Mouse (Mus musculus): Measurements from ENCODE around the gene Serpinh1. TPM values are rescaled to one million over a fixed set of nuclear protein-coding genes. Genes with fewer than 3 reads are reported as not detected.
"Not testable (repeated sequence)": the region's sequence is repeated elsewhere in the genome, so short reads cannot be mapped to it uniquely, and the experiment has no call there.

Serpinh1 gene
- total RNA-seq (2021): 10 to 100 TPM; 25.7 to 34.6 TPM

DNA sequence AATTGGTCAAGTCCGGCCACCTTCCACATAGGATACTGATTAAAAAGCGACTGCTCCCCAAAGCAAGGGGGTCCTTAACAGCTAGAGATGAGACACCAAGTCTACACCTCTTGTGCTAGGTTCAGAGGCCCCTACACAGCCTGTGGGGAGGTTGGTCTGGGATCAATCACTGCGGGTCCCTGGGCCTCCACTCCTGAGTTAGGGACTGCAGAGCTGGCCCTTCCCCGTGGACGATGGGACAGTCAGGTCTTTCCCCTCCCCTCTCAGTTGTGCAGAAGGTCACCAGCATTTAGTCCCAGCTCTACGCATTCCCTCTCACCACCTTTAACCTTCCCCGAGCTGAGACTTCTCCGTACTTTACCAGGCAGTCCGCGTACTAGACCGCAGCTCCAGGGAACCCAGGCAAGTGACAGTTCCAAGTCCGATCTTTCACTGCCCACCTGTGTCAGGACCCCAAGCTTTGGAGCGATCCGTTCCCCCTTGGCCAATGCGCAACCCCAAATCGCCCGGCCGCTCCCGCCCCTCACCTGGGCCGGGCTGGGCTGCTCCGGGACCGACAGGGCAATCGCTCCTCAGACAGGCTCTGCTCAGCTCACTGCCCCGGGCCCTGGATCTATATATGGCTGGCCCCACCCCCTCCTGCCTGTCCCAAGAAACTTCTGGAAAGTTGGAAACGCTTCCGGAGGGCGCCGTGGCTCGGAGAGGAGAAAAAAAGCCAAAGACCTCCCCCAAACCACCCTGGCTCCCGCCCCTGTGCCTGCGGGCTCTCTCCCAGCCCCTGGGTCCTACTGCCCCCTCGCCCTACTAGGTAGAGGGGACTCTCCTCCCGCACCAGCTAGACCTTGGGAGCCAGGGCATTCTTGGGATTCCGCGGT, at the start of gene Serpinh1:
TSS of gene Serpinh1 (minus strand) at position 714 of the 875 bp plus-strand sequence.
- DNase-seq: peak in 1 of 2 experiments; percentile 45

DNA sequence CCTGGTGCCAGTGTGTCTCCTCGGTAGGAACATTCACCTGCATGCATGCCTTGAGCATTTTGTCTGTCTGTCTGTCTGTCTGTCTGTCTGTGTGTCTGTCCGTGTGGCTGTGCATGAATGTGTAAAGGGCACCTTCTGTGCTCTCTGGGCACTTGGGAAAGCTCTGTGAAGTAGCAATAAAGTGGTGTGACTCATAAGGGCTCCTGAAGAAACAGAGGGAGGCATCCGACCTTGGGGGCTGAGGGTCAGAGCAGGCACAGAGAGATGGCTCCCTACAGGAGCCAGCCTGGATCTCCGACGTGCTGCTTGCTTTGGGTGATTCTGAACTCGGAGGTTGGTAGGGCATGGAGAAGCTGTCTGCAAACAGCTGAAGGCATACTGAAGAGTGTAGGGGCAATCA, 49.4 kb upstream of the Serpinh1 start:
- DNase-seq: no peak

DNA sequence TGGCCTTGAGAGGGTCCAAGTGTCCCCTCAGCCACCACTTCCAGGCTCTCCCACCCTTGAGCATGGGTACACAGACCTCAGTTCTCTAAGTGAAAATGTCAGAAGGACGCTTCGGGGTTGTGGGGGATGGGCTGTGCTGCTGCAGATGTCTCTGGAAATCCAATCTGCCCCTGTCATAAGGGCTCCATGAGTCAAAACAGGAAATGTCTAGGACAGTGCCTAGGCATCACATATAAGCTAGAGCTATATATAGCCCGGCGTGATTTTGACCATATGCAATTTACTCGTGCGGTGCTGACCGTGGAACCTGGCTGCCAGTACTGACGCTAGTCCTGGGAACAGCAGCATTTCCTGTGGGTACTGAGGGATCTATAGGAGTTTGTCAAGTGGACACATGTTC, 48.3 kb upstream of the Serpinh1 start:
- DNase-seq: no peak

DNA sequence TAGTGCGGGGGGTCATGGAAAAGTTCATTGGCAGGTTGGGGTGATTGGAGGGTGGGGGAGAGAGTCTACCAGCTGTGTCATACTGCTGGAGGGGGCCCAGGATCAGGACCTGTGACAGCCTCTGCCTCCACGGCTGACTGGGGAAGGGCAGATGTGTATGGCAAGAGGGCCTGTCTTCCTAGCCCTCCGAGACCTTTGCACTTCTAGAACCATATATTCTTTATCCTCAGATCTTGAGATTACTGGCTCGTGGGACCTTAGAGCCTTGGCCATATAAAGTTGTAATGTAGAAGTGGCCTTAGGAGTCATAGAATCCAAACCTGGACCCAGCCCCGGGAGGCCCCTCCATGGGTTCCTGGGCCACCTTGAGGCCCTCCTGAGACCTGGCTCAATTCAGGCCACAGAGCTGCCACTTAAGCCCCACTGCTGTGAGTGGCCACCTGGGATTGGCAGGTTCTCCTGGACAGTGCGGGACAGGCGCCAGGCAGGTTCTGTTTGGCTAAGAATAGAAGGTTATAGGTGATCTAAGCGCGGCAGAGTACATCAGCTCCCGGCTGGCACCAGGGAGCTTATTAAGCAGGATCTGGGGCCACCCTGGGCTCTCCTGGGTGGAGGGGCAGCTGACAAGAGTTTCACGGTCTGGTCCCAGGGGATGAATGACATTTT, 44.1 kb upstream of the Serpinh1 start:
- no peak for DNase-seq

DNA sequence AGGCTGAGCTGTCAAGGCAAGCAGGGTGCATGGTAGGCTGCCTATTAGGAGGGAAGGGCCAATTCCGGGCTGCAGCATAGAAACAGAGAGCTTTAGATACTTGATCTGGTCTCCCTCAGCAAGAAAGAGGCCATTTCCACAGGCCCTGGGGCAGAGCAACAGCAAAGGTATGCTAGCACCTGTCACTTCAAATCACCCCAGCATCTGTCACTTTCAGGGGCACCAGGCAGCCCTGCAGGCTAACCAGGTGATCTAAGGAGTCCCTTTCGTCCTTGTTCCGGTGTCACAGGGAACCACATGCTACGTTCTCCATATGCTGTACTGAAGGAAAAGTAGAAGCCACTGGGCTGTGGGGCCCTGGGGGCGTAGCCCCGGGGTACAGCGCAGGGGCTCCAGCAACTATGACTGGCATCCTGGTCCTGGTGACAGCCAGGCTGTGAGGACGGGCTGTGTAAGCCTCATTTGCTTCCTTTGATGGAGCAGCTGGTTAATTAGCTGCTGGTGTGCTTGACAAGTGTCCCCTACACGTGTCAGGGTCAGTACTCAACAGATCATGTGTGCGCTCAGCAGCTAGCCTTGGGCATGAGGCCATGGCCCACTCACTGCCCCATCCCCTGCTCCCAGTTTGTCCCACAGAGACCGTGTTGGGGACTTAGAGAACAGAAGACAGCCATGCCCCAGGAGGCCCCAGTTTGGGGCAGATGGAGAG, 43.0 kb upstream of the Serpinh1 start:
- no peak for DNase-seq

DNA sequence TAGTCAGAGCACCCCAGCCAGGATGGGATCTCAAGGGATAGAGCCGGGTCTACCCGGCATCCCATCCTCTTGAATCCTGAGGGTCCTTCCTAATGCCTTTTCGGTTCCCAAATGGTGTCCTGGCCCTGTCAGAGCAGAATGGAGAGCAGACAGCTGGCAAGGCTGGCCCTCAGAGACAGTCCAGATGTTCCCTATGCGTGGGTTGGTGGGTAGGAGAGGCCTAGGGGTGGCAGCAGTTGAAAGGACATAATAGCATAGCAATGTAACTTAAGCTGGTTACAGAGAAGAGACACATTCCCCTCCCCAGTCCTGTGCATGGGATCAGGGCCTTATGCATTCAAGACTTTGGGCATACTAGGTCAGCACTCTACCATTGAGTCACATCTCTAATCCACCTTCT, 42.3 kb upstream of the Serpinh1 start:
- DNase-seq: no peak

DNA sequence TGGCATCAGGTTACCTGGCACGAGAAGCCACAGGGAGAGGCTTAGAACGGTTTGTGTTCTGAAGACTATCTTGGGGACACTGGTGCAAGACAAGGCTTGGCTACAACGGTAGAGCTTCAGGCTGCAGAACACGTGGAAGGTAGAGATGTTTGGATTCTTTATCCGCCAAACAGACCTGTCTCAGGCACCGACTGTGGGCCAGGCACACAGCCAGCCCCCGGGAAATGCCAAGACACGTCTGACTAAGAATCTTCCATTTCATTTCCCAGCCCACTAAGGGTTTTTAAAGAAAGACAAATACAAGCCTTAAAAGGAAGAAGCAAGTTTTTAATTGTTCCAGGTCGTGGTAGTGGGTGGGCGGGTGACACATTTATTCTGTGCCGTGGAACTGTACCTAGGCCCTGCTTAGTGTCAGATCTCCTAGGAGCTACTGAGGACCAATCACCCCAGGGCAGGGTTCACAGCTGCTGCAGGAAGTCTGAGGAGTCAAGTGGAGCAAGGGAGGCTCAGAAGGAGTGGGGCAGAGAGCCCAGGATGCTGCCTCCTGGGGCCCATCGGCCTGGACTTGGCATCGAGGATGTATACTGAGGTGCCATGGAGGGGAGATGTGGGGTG, 40.8 kb upstream of the Serpinh1 start:
- DNase-seq: no peak

DNA sequence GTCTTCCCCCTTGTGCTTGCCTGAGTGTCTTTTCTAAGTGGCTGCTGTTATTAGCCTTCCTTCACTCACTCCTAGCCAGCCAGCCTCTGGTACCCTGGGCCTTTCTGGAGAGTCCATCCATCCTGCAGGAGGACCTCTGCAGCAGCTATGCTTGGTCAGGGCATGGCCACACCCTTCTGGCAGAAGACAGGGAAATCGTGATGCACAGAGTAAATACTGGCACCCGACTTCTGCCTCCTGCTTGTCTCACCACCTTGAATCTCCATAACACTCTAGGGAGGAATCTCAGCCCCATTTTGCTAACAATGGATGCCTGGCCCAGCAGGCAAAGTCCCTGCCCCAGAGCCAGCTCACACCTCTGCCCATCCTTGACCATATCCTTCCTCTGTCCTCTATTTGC, 39.7 kb upstream of the Serpinh1 start:
- no peak for DNase-seq

DNA sequence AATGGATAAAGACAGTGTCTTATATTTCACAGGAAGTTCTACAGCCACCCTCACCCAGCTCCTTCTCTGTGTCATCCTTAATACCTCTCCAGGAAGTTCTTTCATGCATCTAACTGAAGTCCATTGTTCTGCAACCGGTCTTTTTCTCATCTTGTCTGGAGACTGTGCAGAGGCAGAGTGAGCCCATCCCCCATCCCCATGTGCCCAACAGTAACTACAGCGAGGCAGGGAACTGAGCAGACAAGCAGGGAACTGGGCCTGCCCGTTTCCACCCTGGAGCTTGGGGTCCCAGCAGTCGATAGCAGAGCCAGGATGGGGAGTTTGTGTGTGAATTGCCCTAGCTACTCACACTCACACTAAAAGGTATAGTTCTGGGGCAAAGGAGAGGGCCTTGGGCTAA, 37.5 kb upstream of the Serpinh1 start:
- no peak for DNase-seq

DNA sequence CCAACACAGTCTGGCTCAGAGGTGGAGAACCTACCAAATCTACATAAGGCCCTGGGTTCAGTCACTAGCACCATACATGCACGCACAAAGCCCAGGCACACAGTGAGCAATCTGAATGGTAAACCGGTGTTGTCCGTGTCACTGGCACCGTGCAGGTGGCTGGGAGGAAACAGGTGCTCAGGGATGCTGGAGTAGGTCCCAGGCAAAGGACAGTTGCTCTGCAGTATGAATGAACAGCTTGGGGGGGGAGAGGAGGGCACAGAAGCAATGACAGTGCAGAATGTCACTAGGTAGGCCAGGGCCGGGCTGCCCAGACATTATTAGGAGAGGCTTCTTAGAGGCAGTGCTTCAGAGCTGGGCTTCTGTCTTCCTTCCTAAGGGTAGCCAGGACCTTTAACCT, 34.3 kb upstream of the Serpinh1 start:
- no peak for DNase-seq

DNA sequence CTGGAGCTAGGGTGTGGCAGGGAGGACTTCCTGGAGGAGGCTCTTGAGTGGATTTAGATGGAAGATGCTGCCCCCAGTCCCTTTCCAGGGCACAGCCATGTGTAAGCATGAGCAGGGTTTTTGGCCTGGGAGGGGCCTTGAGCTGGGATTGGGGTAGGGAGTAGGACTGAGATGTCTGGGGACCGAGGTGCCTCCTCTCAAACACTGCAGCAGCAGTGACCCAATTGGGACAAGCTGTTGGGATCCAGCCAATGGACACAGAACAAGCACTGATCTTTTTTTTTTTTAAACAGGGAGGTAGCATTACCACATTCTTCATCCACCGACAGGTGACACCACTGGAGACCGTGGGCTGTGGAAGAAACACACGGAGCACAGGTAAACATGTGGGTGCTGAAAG, 33.8 kb upstream of the Serpinh1 start:
- no peak for DNase-seq

DNA sequence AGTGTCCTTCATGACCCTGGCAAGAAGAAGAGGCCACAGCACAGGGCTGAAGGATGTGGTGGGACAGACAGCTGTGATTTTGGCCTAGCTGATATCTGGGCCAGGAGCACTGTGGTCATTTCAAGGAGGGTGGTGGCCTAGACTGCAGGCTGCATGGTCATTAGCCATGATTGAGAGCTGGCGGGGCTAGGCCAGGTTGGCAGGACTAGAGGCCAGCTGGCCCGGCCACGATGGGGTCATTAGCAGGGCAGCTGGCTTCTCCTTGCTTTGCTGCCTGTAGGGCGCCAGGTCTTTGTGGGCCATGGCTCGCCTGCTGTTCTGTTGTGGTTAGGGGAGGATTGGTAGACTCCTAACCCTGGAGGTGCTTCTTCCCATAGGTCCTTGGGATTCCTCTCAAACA, 33.0 kb upstream of the Serpinh1 start:
- no peak for DNase-seq

DNA sequence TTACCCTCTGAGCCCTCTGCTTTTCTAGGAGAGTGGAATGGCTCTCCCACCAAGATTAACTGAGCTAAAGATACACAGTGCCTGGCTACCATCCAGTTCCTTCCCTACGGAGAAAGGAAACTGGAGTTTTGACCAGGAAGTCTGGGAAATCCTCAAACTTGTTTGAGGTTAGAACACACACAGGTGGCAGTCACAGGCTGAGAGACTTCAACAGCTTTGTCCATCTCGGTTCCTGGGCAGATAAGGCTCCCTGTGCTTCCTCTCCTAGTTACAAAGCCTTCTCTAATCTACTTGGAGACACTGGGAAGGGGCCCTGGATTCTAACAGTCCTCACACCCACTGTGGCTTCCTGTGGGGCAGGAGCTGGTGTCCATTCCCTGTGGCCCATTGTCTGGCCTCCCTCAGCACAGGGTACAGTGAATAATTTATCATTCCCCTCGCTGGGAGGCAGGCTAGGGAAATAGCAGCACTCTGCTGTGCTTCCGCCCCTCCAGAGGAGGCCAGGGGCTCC, 31.1 kb upstream of the Serpinh1 start:
- DNase-seq: no peak

DNA sequence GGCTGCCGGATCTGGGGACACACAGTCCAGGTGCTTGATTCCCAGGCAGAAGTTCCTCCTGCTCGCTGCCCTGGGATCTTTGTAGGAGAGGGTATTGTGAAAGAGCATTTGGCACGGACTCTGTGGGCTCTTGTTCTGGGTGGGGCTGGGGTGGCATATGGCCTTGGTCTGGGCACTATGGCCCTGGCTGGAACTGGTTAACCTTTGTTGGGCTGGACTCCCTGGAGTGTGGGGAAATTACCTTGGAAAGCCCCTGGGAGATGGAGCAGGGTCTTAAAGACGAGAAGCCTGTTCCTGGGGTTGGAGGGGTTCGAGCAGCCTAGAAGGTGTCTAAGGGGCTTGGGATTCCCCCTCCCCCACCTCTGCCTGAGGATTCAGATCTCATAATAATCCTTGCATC, 30.2 kb upstream of the Serpinh1 start:
- no peak for DNase-seq

DNA sequence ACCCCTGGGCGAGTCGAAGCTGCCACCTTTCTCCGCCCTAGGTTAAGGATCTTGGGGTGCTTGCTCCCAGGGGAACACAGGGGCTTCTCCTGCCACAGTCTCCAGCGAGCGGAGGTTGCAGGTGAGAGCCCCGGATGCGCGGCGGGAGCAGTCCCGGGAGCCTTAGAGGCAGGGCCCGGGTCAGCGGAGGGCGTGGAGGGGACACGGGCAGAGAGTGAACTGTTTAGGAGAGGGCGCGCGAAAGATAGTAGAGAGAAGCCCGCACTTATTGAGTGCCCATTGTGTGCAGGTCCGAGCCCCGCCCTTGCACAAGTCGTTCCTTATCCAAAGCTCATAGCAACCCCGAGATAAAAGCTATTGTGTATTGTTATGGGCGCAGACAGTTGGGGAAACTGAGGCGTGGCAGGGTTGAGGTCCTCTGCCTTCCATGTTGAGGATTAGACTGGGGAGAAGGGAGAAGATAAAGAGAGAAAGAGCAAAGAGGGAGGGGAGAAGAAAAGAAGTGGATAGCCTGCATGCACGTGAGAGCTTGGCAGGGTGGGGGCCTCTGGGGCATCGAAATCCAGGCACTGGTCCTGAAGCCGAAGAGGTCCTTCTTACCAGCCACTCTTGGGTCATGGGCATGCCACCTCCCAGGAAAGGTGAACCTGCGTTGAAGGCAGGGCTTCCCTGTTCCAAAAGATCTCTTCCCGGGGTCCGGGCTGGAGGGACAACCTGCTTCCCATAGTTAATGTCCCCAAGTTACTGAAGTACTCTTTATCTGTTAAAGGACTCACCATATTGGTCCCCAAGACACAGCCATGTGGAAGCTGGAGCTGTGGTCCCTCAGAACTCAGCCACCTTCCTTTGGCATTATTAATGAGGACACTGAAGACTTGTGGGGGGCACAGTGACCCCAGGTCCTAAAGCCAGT, 29.3 kb upstream of the Serpinh1 start:
- no peak for DNase-seq

DNA sequence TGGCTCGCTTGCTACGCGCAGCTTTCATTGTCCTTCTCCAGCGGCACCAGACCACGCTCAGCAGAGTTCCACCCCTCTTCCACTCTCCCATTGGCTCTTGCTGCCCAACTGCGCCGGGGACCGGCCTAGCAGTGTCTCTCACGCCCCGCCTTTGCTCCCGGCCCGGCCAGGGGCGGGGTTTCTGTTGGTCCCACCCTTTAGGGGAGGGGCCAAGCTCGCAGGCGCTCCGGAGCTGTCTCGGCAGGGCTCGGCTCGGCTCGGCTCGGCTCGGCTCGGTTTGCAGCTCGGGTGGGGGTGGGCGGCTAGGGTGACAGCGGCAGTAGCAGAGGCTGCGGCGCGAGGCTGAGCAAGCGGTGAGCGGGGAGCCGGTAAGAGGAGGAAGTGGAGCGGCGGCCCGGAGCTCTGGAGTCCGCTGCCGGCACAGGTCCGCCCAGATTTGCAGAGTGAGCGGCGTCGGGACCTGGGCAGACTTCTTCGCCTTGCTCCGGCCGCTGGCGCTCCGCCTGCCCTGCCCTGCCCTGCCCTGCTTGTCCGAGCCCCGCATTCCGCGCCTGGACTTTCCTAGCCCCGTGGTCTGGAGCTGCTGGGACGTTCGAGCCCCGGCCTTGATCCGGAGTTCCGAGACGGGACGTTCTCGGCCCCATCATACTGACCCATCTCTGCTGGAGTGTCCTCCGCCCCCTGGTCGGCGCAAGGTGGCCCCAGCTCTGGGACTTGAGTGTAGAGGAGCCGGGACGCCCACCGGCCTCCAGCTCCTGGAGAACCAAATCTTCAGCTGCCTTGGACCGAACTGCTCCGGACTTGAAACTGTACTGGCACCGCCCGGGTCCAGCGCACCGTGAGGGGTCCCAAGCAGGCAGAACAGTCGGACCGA, 28.4 kb upstream of the Serpinh1 start, which contains the start of gene Gdpd5:
TSS of gene Gdpd5 (plus strand) at position 201 of the 874 bp plus-strand sequence.
- DNase-seq: peak; percentile 99

DNA sequence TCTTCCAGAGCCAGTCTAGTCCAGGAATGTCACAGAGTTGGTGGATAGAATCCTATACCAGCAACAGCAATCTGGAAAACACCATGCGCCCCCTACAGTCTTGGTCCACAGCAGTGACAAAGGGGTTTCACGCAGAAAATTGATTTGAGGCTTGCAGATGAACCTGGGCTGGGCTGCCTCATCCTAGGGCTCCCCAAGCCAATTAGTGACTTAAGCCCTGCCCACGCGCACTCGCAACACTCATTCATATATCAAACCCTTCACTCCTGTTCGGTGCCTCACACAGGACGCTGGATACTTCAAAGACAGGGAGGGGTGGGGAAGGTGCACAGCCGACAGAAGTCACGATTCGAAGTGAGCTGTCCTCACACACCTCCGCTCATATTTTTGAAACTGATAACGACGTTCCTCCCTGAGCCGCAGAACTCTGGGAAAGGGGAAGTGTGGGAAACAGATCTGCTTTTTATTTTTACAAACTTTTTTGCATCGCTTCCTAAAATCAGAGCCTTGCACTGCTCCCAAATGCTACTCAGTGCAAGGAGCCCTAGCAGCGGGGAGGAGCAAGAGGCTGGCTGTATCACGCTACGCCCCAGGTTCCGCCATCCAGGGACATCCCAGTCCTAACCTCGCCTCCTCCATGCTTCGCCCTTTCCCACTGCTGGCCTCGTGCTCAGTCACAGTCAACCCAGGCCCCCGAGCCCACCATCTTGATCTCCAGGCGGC, 27.6 kb upstream of the Serpinh1 start:
- DNase-seq: peak in 1 of 2 experiments; percentile 22

DNA sequence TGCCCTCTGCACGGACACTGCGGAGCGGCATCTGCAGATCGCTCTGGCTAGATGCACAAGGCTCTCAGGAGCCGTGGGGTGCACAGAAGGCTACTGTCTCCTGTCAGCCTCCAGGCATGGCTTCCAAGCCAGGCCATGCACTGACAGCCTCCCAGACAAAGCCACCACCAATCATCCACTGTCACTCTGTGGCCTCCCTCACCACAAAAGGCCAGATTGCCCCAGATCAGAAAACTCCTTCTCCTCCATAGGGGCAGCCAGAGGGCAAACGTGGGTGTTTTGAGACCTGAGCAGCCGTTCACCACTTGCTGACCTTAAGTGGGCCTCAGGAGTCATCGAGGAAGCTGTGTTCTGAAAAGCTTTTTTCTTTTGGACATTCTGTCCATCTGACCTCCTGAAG, 25.8 kb upstream of the Serpinh1 start:
- DNase-seq: no peak

DNA sequence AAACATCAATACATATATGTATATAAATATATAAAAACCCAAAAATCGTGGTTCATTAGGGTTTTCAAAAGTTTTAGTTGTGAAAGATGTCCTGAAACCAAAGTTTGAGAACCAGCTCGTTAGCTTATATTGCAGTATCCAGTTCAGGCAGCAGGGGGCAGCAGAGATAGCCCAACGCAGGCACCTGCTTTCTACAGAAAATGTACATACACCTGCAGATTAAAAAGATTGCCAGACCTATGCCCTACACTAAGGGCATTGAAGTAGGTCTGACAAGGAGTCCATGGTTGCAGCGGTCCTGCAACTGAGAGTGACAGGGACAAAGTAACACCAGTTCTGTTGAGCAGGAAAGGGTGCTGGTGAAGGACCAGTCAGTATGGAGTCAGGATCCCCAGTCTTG, 22.4 kb upstream of the Serpinh1 start:
- DNase-seq: peak; percentile 66 to 76

DNA sequence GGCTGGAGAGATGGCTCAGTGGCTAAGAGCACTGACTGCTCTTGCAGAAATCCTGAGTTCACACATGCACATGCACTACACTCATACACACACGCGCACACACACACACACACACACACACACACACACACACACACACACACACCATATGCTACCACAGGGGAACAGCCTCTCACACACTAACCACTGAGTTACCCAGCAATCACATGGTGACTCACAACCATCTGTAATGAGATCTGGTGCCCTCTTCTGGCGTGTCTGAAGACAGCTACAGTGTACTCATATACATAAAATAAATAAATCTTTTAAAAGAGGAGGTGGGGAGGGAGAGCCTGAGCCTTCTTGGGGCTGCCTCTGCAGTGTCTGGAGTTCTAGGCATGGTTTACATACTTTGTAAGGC, 21.3 kb upstream of the Serpinh1 start:
- DNase-seq: not testable (repeated sequence)
